Mouse (Mus musculus) NIH3T3 (cell line): ENCODE data around the gene Syt11.
A peak's percentile ranks its signal among the peaks of the same experiment; 100 is the strongest.
"Not testable (repeated sequence)": the region's sequence is repeated elsewhere in the genome, so short reads cannot be mapped to it uniquely, and the experiment has no call there.

ENCODE experiments used
- DNase-seq: peaks from one replicate; pipeline ENCODE4 v3.0.0-alpha.2; 2012; ENCODE audit warnings: low read depth

Gene Syt11

DNA sequence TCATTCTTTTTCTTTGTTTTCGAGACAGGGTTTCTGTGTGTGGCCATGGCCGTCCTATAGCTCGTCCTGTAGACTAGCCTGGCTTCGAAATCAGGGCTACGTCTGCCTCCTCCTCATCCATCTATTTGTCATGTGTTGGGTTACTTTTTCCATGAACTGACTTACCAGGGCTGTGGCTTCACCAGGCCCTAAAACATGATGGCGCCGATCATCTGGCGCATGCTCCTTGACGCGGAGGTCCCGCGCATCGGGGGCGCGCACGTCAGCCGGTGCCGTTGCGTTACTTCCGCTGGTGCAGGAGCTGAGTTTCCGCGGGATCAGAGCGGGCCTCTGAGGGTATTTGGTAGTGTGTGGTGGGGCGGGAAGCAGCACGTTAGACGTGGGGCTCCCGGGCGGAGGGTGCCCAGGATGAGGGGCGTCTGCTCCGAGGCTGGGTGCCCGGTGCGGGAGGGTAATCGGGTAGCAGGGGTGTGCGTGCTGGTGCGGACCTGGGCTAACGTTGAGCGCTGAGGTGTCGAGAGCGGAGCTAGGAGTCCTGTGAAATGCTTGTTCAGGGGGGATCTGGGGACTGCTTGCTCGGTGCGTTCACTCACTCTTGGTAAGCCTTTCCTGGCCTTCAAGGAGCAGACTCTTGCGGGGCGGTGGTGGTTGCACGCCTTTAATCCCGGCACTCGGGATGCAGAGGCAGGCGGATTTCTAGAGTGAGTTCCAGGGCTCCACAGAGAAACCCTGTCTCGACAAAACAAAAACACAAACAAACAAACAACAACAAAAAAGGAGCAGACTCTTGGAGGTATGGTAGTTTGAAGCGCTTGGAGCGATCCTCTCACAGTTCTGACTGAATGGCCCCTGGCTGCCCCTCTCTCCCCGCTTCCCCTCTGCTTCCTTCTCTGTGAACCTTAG lies at the start of gene Syt11:
Gene Syt11, minus strand, starts transcription at position 226 of the 903 bp plus-strand sequence.
- DNase-seq = peak; percentile 60

DNA sequence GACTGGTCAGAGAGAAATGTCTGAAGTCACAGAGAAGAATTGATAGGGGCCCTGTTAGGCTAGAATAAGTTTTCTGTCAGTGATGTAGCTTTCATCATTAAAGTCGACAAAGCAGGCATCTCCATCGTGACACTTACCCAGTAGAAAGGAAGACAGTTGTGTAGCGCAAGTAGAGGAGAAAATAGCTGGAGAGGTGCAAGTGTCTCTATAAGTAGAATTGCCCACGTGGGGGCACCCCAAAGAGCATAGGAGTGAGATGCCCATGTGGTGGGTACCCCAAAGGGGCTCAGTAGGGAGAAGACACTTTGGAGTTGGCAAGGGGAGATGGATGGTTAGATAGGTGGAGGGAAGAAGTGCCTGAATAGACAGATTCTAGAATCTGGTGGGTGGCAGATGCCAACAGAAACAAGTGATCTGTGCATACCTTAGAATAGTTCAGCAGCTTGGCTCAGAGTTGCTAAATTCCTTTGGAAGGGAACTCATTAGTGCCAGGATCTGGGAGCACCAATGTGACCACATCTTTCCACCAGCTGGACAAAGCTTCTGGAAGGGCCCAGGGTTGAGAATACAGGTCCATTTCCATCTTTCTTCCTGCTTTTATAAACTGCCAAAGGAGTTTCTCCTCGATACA lies 29.1 kb upstream of the Syt11 start:
- no peak for DNase-seq

DNA sequence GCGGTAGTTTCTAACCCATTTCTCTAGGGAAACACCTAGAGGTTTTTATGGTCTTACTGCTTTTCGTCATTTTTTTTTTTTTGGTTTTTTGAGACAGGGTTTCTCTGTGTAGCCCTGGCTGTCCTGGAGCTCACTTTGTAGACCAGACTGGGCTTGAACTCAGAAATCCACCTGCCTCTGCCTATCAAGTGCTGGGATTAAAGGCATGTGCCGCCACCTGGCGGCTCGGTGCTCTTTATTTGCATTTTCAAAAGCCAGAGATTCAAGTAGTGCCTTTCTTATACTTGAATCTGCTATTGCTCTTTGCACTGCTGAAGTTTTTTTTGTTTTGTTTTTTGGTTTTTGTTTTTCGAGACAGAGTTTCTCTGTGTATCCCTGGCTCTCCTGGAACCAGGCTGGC lies 22.5 kb upstream of the Syt11 start:
- peak; percentile 64 for DNase-seq

DNA sequence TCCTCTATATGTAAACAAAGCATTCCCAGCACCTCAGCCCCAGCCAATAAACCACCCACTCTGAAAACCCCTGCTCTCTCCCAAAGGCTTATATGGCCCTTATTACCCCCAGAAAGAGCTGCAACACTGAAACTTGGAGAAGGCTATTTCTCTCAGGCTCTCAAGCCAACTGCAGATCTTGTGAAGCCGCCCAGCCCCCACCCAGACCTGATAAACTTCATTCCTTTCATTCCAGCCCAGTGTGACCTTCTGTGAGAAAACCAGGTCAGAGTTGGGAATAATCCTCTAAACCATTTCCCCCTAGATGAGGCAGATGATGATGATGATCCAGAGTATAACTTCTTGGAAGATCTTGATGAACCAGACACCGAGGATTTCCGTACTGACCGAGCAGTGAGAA lies 13.1 kb upstream of the Syt11 start:
- DNase-seq = not testable (repeated sequence)

DNA sequence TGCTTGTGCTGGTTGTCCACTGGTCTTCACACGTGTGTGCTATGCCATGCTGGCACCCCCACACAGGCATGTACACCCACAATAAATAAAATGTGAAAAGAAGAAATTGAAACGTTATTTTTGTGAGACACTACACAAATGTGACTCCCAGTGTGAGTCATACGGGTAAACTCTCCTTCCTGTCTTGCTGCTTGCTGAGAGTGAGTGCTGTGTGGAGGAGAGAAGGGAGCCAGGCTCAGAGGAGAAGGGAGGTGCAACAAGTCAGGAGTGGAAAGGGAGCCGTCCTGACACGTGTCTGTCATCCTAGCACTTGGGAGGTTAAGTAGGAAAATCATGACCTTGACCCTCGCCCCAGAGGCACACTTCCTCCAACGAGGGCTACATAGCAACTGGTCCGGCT lies 11.8 kb upstream of the Syt11 start:
- not testable (repeated sequence) for DNase-seq

DNA sequence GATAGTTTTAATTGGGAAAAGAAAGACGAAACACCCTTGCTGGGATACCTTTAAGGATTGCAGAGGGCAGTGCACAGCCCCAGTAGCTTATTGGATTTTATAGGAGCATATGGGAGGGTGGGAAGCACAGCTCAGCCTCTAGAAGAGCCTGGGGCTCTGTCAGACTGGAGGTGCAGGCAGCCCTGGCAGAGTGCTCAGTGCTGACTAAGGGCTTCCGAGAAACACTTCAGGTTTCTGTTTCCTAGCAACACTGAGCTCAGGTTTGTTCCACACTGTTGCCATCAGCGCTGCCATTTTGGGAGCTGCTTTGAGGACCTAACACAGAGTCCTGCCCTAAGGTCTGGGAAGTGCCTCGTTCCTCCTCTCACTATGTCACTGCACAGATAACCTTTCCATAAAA lies 11.4 kb upstream of the Syt11 start:
- not testable (repeated sequence) for DNase-seq

DNA sequence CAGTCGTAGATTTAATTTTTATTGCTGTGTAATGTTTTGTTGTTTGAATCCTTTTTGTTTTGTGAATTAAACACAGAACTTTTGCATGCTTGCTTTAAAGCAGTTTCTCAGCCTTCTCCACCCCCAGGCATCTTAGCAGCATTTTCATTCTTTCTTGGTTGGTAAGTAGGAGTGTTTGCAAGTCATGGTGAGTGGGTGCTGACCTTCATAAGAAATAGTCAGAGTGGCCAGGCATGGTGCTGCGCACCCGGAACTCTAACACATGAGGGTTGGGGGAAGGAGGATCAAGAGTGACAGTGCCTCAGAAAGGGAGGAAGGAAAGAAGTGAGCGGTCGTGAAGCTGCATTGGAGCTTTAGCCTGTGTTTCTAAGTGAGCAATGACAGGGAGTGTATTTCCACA lies 9.9 kb upstream of the Syt11 start:
- DNase-seq = no peak

DNA sequence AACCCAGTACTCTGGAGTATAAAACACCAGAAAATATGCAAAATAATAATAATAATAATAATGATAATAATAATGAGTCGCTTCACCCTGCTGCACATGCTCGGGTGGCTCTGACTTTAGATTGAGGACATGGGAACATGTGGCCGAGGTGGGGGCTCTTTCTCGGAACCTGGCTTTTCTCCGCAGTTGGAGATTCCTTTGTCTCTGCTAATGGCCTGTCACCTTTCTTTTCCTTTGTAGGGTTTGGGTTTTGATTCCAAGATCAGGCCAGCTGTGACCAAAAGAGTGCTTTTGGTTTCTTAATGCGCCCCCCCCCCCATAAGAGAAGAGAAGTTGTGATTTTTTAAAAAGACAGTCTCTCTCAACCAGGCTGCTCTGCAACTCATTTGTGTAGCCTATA lies 1.8 kb downstream of the Syt11 start:
- DNase-seq = not testable (repeated sequence)

DNA sequence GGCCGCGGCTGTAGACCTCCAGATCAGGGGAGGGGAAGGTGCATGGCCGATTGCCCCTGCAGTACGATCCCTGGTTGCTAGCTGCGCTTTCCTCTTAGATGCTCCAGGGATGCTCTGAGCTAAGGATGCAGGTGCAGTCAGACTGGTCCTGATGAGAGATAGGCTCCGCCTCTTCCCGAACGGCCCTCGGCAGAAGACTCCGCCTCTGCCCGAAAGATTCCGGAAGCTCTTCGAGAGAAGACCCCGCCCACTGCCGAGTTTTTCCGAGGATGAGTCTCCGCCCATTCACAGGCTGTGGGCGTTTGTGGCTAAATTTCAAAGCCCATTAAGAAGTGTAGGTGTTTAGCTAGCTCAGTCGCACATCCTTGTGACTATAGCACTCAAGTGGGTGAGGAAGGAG lies 2.6 kb downstream of the Syt11 start:
- DNase-seq = peak; percentile 48

DNA sequence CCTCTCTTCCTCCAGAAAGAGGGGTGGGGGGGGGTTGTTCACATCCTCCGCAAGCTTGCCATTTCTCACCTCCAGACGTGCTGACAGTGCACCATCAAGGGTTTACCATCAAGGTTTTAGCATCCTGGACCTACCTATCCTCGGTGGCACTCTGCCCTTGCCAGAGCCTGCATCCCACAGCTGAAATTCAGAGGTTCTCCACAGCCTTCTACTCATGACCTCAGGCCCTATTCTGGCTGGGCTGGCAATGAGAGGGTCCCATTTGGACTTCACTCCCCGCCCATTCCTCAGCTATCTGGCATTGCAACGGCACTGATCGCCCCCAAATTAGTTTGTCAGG lies 3.1 kb downstream of the Syt11 start:
- DNase-seq = not testable (repeated sequence)

DNA sequence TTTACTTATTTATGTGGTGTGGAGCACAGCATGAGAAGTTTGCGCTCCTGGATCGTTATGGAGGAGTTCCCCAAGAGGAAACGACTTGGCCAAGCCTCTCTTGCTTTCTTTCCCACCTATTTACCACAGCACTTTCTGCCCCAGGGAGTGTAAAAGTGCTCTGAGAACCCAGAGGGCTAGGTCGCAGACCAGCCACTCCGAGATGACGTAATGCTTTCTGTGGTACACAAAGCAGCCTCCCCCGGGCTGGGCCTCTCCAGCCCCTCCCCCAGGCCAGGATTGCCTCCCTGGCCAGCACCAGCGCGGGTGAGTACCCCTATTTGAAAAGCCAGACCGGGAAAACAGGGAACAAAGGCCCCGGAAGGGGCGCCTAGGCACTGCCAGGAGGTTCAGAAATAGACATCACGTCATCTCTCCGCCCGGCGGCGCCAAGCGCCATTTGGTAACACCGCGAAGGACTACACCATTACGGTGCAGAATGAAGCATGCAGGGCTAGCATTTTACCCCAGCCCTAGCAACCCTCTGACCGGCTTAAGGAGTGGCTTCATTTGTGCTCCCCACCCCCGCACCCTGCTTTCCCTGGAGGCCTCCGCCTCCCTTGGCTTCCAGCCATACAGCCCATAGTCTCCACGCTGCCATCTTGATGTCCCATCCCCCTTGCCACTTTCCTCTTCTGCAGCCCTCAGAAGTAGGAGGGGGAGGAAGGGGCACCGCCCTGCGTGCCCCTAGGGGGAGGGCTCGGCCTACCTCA lies 3.6 kb downstream of the Syt11 start:
- peak; percentile 34 for DNase-seq

DNA sequence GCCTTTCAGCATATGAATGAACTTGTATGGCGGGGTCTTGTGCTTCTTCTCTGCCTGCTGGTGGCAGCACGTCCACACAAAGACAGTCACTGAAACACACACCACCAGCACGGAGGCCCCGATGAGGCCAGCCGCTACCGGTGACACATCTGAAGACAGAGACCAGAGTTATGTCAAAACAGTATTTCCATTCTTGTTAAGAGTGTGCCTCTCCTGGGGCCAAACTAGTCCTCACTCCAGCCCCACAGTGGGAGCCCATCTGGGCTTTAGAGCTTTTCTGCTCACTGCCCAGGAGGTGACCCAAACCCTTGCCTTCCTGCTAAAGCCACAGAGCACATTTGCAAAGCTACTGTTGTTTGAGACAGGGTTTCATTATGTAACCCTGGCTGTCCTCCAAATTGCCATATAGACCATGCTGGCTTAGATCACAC lies 12.5 kb downstream of the Syt11 start:
- no peak for DNase-seq

DNA sequence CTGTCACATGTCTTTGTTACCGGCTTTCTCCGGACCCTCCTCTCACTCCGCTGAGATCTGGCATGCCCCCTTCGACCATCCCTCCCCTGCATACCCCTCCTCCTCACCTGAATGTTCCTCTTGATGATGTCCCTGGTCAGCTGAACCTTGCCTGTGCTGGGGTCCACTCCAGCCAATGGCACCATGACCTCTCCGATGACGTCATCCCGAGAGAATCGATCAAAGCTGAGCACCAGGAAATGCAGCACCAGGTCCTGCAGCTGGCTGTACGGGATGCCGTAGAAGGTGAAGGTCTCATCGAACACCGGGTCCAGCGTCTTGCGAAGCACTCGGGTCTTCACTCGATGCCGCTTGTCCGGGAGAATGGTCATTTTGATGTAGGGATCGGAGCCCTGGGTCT lies 13.3 kb downstream of the Syt11 start:
- DNase-seq = no peak

DNA sequence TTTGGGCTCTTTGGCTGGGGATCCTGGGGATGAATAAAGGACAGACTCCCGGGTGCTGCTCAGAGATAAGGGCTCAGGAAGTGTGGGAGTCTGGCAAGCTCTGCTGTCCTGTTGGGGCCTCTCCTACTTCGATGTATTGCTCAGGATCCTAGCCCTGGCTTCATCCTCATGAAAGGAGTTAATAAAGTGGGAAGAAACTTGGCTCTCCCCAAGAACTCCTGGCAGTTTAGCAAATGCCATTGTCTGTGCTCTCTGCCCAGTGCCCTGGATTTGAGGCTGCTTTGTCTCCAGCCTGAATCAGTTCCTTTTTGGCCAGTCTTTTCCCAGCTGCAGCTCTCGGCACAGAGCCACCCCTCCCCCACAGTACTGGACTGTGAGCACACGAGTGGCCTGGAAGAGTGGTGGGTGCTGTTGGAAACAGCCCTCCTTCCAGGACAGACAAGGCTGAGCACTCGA lies 16.9 kb downstream of the Syt11 start:
- DNase-seq = peak; percentile 80

DNA sequence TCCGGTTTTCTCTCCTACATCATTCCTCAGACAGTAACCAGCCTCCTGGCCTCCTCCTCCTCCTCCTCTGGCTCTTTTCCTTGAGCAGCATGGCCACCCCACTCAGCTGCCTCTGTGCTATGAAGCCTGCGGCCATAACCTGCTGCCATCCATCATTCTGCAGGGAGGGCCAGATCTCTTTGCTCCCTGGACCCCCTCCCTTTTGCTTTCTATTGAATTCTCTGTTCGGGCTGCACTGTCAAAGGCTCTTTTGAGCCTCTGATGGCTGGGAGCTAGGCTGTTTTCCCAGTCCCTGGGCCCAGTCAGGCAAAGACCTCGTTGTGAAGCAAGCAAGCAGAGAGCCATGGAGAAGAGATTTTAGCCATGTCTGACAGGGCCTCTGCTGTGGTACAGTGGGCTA lies 18.7 kb downstream of the Syt11 start:
- no peak for DNase-seq

DNA sequence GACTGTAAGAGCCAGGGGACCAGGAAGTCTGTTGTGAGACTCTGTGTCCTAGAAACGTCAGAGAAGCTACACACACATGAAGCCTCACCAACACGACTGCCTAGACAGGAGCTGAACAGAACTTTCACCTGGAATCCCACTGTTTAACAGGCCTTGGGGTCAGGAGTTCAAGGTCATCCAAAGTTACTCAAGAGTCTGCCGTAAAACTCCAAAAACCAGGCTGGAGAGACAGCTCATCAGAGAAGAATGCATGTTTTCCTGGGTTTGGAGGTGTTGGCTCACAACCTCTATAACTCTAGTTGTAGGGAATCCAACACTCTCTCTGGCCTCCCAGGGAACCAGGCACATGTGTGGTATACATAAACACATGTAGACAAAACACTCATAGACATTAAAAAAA lies 19.4 kb downstream of the Syt11 start:
- peak; percentile 77 for DNase-seq

DNA sequence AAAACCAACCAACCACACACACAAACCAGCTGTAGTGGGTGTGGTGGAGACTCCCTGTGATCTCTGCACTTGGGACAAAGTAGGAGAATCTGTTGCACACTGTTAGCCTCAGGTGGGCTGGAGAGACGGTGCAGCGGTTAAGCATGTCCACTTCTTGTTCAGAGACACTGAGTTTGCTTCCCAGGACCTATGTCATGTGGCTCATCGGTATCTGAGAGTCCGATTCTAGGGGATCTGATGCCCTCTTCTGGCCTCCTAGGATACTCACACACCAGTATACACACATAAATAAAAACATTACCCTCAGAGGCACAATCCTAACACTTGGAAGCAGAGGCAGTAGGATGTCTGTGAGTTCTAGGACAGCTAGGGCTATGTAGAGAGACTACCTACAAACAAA lies 20.7 kb downstream of the Syt11 start:
- DNase-seq = peak; percentile 44

DNA sequence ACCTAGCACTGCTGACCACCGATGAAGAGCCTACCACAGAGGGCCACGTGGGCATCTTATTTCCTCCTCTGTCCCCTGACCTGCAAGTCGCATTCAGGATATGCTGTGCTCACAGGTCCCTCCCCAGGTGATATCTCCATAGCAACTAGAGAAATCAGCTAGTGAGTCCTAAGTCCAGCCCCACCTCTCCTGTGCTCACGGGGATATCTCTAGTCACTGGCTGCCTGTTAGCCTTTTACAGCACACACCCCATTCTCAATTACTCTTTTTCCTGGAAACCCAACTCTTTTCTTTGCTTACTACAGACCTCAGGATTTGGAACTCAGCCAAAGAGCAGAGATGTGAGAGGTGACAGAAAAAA lies 28.1 kb downstream of the Syt11 start:
- DNase-seq = no peak

DNA sequence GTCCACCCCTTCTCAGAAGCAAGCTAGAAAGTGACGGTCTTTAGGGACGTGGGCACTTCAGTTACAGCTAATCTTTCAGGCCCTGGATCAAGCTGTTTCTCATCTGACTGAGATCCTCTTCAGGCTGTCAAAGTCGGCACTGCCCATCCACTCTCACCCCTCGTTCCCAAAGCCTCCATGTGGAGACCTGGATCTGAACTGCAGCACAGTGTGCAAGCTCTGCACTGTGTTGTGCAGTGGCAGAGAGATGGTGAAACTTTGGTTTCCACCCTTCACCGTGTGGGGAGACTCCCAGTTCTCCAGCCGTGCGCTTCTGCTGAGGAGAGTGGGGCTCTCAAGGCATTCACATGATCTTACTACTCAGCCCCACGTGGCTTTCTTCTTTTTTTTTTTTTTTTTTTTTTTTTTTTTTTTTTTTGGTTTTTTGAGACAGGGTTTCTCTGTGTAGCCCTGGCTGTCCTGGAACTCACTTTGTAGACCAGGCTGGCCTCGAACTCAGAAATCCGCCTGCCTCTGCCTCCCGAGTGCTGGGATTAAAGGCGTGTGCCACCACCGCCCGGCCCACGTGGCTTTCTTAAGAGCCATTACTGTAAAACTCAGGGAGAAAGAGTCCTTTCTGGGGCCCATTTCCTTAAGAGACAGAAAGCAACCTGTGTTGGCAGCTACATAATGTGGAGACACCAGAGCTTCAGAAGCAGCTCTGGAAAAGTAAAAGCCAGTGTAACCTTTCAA lies 28.7 kb downstream of the Syt11 start:
- DNase-seq = no peak

DNA sequence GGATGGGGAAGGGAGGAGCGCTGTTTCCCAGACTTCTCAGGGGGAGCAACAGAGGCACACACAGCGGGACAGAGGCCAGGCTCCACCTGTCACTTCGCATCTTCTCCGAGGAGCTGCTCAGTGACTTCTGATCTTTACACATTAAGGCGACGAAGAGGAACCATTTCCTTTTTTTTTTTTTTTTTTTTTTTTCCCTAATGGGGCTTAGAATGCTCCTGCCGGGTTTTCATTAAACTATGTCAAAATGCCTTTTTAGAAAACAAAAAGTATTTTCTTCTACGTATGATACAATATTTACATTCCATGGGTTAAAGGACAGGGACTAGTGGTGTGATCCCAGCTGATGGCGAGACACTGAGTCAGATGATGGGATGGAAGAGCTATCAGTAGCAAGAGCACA lies 29.4 kb downstream of the Syt11 start:
- no peak for DNase-seq

DNA sequence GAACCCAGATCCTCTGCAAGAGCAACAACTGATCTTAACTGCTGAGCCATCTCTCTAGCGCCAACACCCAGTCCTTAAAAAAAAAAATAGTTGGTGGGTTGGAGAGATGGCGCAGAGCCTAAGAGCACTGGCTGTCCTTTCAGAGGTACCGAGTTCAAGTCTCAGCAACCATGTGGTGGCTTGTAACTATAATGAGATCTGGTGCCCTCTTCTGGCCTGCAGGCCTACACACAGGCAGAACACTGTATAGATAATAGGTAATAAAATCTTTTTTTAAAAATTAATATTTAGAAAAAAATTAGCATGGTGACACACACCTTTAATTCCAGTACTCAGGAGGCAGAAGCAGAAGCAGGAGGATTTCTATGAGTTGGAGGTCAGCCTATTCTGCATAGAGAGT lies 34.8 kb downstream of the Syt11 start:
- DNase-seq = no peak

DNA sequence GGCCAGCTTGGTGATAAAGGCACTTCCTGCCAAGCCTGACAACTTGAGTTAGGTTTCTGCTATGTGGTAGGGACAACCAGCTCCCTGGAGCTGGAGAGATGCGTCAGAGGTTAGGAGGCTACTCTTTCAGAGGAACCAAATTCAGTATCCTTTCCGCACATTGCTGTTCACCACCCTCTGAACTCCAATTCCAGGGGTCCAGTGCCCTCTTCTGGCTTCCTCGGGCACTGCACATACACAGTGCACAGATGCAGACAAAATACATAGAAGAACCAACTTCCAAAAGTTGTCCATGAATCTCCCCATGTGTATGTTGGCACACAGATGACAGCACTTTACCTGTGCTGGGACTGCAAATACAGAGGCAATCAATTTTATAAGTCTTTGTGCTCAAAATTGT lies 36.3 kb downstream of the Syt11 start:
- DNase-seq = peak; percentile 76
